Mouse (Mus musculus) WW6 (cell line): ENCODE results near the gene Hectd1.

Experiments
- DNase-seq: peaks from one replicate; pipeline ENCODE4 v3.0.0-alpha.2; 2013; ENCODE audit warnings: low read depth, low spot score

The Hectd1 gene

DNA sequence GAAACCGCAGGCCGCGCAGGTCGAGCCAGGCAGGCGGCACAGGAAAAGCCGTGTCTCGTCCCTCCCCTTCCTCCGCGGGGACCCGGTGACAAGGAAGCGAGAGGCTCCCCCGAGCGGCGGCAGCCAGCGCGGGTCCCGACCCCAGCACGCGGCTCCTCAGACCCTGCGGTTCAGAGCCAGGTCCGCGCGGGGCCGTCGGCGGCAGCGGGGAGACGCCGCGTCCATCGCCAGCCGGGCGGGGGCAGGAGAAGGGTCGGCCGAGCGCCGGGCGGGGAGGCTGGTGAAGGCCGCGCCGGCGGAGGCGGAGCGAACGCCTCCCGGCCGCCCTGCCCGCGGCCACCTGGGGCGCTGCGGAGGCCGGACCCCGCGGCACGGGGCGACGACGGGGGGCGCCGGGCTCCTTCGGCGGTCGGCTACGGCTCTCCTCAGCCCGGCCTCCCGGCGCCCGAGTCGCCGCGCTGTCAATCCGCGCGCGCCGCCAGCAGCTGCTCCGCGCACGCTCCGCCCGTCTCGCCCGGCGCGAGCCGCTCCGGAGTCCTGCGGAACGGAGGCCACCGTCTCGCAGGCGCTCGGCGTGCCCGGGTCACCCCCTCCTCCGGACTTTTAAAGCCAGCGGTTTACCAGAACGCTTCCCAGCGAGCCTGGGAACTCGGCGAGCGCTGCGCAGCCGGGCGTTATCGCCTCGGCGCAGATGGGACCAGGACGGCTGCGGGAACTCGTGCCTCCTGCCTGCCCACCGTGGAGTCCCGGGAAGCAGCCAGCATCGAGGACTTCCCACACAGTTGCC, at the start of gene Hectd1:
Hectd1 (minus strand) TSS at position 247 of the 787 bp plus-strand sequence.
- peak; percentile 50 for DNase-seq

DNA sequence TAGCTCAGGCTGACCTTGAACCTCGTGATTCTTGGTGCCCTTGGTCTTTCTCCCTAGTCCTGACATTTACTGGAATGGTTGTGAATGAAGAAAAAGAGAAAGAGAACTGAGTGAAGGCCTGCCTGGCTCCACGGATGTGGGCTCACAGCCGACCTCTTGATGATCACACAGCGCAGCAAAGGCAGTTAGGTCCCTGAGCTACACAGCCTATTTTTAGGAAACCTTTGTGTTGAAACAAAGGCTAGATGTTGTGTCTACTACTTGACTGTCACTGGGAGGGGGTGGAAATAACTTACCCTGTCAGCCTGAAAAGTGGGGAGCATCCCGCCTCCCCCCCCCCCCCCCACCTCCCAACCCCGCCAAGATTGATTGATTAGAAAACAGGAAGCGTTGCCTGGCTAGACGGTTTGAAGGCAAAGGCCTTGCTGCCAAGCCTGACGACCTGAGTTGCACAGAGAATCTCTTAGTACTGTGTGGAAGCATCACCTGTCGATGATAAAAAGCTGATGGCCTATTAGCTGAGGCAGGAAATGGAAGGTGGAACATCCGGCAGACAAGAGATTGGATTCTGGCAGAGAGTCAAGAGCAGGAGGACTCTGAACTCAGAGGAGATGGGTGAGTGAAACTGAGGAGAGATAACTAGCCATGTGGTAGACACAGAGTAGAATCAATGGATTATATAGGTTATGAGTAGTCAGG, 42.3 kb upstream of the Hectd1 start:
- no peak for DNase-seq

DNA sequence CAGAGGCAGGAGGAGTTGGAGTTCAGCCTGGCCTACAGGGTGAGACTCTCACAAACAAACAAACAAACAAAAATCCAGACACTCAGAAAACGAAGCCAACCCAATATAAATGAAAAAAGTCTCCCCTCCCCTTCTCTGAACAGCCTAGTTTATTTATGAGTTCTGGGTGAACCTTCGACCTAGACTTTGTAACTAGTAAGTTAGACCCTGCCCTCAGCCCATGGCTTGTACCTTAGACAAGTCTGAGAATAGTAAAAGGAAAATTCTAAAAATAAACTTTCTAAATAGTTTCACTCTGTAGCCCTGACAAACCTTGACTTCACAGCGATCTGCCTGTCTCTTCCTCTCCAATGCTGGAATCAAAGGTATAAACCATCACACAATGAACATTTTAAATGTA, 40.2 kb upstream of the Hectd1 start:
- no peak for DNase-seq

DNA sequence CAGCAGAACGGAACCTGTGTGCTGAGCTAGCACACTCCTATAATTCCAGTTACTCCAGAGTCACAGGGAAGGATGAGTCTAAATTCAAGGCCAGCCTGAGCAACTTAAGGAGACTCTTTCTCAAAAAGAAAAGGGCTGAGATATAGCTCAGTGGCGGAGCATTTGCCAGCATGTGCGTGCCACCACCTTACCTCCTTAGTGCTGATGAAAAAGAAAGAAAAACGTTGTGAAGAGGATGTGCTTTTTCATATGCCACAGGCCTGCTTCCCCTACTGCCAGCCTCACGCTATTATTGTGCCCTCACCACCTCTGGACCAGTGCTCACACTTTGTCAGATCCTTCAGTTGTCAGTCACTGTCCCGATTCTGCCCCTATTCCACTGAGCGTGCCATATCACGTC, 37.7 kb upstream of the Hectd1 start:
- no peak for DNase-seq

DNA sequence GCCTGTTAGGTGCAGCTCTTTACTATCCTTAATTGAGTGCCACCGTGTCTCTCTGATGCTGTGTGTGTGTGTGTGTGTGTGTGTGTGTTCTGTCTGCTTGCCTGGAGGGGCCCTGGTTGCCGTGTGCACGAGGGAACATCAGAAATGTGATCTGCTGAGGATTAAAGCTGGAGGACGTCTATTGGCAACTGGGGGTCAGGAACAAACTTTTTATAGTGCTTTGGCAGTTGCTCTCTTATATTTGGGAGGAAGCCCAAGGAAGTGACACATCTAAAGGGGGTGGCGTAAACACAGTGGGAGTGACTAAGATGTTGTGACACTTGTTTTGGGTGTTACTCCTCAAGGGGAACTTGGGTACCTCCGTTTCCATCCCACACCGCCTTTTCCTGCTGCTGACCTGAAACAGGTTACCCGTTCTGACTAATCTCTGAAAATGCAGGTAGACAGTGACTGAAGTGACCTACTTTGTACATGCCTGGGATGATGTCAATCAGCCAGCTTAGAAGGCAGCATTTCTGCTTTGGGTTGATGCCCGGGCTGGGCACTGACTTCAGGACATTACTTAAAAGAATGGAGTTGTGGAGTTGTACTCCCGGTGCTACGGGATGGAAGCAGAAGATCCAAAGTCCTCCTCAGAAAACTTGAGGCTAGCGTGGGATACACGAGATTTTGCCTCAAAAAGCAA, 37.0 kb upstream of the Hectd1 start:
- no peak for DNase-seq

DNA sequence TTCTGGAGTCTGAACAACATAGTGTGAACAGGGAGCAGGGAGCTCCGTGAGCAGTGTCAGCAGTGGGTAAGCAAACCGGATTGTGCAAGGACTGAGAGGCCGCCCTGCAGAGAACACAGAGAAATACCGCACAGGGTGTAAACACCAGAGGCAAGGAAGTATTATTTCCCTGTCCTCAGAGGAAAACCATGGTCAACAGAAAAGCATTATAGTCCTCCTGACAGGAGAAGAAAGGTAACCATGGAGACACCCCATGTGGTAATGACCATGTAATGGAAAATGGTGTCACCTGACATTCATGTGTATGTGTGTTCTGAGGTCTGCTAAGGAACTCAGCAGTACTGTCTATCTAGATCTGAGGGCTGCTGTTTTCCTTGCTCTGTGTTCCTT, 36.4 kb upstream of the Hectd1 start:
- DNase-seq: no peak

DNA sequence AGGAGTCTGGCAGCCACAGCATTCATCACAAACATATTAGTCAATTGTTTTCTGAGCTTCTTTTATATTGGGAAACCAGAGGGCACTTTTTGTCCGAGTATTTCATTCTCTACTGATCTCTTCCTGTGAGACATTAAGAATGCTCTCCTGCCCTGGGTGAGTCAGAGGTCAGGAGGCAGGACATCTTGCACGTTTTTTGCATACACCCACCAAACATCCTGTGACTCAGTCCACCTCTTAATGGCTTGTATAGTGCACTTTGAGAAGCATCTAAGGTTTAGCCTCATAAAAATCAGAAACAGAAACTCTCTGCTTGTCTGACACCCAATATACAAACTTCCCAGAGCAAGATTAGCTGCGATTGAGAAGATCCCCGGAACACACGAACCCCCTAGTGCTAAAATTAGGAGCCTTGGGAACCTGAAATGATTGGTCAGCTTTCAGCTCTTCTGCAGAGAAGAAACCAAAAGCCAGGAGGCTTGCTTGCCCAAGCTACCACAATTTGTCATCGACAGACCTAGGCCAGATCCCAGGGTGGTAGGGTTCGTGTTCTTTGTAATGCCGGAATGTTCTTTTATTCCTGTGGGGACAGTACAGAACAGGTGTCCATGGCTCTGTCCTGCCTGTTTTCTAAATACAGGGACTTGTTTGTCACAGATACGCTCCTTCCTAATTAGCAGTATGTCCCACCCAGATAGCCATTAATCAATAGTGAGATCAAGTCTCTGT, 35.9 kb upstream of the Hectd1 start:
- no peak for DNase-seq

DNA sequence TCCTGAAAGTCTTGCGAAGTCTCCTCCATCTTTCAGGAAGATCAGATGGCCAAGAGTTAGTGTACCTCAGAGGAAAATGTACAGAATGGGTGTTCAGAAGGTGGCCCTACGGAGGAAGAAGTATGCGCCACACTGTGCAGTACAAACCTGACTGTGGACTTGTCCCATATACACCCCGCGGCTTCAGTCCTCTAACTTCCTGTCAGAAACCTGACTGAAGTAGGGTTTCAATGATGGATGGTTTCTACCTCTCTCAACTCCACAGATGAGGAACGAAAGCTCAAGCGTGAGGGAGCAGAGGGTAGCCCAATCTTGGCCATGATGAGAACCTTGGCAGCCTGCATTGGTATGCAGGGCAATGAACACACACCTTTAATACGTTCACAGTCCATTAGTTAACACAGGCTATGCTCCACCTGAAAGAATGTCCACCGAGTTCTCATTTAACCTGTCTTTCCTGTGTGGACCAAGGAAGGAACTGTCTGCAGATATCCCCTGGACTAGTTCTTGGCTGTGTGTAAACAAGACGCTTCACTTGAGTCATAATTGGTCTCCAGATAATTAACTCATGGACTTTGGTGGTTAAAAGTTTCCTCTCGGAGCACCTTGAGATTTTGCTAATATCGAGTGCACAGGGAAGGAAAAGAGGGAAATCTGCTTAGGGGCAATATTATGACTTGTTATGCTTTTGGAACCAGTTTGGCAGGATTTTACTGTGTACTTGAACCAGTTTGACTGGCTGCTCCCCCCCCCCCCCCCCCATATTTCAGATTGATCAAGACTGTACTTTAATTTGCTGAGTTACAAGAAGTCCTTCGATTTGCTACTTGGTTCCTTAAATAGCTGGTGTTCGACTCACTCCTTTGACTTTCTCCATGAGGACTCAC, 34.0 kb upstream of the Hectd1 start:
- no peak for DNase-seq

DNA sequence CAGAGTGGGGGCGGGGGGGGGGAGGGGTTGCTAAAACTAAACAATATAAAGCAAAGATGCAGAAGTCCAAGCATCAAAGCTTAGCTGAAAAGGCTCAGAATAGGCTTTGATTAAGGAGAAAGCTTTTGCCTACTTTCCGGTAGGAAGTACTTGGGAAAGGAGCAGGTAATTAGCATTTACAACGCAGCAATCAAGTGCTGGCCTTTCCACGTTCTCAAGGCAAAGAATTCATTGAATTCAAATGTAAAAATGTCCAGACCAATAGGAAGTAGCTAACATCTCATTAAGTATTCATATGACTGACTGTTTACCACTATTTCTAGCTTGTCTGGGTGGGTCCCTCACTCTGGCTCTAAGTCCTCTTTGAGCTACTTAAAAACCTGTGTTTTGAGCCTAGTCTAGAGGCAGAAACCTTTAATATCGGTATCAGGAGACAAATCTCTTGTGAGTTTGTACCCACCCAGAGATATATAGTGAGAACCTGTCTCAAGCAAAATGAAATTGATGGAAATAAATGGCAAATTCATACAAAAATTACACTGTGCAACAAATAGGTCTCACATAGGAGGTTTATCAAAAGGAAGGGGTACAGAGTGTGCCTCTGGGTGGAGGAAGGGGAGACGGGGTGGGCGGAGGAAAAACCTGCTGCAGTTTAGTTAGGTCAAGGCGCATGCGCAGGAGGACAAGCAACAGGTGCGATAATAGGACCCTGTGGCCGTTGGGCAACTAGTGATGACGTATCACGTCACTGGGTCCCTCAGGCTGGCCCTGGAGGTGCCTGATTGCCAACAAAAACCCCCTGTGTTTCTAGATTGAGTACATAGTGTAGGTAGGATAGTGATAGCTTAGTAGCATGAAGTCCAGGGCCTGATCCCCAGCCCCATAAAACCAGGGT, 29.0 kb upstream of the Hectd1 start:
- peak; percentile 87 for DNase-seq

DNA sequence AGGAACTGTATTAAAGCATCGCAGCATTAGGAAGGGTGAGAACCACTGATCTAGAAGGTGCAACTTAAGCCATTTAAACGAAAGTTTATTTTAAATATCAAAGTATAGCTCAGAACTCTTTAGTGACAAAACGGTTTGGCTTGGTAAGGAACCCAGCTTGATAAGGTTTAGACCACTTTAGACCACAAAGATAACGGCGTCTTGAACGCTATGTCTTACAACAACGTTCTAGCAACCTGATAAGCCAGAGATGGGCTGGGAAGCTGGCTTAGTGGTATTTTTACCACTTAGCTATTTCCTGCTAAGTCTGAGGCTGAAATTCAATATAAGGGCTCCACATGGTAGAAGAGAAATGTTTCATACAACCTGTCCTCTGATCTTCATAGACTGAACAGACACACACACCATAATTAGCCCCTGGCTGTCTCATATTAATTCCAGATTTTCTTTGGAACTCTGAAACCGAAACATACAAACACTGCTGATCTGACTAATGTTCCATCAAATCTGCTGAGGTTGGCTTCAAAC, 27.5 kb upstream of the Hectd1 start:
- DNase-seq: no peak

DNA sequence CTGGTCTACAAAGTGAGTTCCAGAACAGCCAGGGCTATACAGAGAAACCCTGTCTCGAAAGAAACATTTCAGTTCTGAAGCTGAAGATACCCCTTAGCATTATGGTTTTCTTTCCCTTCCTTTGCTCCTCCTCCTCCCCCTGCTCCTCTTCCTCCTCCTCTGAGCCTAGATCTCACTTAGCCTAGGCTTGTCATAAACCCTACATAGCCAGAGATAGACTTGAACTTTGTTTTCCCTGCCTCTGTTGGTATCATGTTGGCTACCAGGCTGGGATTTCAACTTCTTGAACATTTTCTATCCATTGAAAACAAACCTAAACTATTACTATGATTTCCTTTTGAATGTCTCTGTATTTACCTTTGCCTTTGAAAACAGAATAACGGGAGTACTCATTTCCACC, 26.5 kb upstream of the Hectd1 start:
- DNase-seq: no peak

DNA sequence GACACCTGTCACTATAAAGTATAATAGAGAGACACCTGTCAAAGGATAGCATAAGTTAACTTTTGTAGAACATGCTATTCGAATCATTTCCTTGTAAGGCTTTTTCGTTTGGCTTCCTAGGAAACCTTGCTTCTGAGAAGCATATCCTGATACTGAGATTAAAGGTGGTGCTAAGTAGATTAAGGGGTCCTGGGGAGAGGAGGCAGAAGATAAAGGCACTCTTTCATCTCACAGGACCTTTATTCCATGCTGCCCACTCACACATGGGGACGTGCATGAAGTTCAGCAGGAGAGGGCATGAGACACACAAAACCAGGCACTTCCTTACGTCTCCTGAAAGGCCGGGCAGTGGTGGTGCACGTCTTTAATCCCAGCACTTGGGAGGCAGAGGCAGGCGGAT, 26.1 kb upstream of the Hectd1 start:
- DNase-seq: no peak

DNA sequence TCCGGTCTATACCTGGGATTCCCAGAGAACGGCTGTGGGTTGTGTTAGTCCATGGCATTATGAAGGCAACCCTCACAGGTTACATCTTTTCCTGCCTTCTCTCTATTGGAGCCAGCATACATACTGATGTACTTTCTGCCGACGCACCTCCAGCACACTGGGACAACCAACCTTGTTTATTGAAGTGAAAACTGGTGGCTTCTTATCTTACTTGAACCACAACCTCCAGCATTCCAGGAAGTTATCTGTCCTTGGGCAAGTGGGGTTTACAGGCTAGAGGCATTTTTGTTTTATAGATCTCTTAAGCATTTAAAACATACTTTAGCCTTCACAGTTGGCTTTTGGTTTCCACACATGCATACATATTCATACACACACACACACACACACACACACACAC, 22.3 kb upstream of the Hectd1 start:
- DNase-seq: no peak

DNA sequence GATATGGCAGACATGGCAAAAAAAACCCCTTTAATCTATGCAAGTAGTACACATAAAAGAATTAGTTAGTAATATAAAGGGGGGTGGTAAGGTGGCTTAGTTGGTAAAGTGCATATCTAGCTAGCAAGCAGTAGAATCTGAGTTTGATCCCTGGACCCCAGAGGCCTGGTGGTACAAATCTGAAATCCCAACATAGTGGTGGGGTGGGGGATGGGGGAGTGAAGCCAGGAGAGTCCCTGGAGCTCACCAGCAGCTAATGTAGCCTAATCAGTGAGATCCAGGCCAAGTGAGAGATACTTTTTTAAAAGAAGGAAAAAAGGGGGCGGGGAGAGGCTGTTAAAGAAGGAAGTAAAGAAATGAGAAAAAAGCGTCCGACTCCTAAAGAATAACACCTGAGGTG, 21.8 kb upstream of the Hectd1 start:
- DNase-seq: no peak

DNA sequence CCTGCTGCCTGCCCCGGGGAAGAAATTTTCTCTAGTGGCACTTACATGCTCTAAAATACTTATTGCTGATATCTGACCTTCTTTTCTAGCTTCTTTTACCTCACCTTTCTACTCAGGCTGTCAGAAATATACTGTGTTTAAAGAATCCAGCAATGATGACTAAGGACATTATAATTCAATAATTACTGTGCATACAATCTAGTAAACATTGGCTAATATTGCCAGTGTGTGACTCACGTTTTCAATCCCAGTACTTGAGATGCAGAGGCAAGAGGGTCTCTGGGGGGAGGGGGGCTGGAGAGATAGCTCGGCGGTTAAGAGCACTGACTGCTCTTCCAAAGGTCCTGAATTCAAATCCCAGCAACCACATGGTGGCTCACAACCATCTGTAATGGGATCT, 21.0 kb upstream of the Hectd1 start:
- DNase-seq: no peak

DNA sequence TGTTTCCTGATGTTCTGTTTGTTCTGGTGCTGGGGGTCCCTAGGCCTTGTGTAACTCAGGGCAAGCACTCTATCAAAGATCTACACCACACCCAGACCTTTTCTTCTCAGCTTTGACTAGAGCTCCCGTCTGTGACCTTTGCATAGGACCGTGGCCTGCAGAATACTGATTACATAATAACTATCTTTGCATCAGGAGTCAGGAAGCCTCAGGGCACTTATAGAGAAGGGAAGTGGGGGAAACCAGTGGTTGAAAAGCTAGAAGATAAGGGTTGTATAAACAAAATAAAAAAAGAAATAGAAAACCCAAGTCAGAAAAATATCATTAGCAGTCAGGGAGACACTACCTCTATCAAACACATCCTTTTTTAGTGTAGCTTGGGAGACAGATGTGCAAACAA, 20.6 kb upstream of the Hectd1 start:
- no peak for DNase-seq

DNA sequence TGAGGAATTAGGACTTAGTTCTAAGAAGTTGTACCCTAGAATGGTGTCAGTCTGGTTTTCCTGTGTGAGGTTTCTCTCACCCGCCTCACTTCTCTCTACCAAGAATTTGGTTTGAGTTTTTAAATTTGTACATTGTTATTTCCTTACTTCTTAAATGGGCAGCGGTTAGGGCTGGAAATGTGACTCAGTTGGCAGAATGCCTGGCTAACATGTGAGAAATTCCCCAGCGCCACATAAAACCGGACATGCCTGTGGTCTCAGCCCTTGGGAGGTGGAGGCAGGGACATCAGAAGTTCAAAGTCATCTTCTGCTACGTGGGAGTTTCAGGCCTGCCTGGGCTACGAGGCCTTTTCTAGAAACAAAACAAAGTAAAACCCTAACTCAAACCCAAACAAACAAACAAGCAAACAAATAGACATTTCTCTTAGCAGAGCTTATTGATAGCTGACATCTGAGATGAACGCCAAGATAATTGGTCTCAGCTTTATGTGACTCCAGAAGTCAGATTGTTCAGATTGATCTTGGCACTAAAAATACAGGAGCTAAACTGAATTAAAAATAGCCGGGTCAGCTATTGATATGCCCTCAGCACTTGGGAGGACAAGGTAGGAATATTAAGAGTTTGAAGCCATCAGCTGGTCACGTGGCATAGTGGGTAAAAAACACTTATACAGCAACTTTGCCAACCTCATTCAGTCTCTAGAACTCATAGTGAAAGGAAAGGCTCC, 18.8 kb upstream of the Hectd1 start:
- no peak for DNase-seq

DNA sequence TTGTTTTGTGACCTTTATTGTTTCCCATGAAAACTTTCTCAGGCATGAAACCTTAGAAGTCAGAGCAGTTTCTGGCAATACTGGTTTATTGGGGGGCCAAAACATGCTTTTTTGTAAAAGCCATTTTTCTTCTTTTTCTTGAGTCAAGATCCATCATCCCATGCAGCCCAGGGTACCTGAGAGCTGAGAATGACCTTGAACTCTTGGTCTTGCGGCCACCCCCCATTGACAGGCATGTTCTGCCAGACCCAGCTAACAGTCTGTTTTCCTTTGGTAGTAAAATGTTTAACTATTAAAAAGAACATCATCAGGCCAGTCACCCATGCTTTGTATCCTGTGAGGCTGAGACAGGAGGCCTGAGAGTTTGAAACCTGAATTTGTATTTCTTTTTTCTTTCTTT, 15.9 kb upstream of the Hectd1 start:
- no peak for DNase-seq

DNA sequence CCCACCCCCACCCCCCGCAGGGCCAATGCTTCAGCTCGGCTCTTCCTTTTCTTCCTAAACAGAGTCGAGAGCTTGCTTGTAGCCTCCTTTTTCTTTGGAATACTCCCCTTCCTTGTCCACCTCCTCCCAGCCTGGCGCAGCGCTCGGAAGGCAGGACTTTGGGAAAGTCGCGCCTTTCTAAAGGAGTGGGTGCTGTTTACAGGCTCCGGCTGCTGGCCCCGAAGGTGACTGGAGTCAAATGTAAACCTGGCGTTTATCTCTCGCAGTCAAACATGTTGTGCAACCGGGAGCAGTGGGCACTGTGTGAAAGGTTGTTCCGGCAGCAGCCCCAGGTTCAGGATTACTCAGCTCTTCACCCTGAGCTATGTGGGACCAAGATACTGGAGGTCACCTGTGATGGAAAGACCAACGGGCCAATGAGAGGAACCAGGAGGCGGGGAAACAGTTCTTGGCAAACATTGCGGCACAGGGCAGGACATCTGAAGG, 15.5 kb upstream of the Hectd1 start:
- DNase-seq: peak; percentile 76
